Mouse (Mus musculus) G1E (cell line): ENCODE measurements around the gene Kng1. TPM values are rescaled to one million over a fixed set of nuclear protein-coding genes. Genes with fewer than 3 reads are reported as not detected.
A peak's percentile ranks its signal among the peaks of the same experiment; 100 is the strongest.

Source experiments
- ATAC-seq: 2 replicates; pipeline ENCODE4 v1.8.0; 2016; ENCODE audit warnings: mild to moderate bottlenecking; ENCODE audit not compliant: insufficient number of reproducible peaks, poor library complexity, low FRiP score, severe bottlenecking; ENCODE audit errors: extremely low read depth
- DNase-seq: peaks from one replicate; pipeline ENCODE4 v3.0.0; 2012; ENCODE audit warnings: low spot score
- H3K27me3 ChIP-seq: 2 replicates; pipeline ENCODE4 v1.6.1; 2012; ENCODE audit warnings: mild to moderate bottlenecking, low read length, inconsistent platforms; ENCODE audit not compliant: insufficient read depth
- H3K36me3 ChIP-seq: replicated peaks from 2 replicates; pipeline ENCODE3; 2012; ENCODE audit warnings: mild to moderate bottlenecking, inconsistent platforms
- H3K4me1 ChIP-seq: 2 replicates; pipeline ENCODE4 v1.6.1; 2012; ENCODE audit warnings: low read depth, low read length, inconsistent platforms, mixed read lengths; ENCODE audit not compliant: insufficient read depth
- H3K4me3 ChIP-seq: 2 replicates; pipeline ENCODE4 v1.5.1; 2012; ENCODE audit warnings: low read depth, mild to moderate bottlenecking, inconsistent platforms, low read length, moderate library complexity, mixed read lengths
- H3K9me3 ChIP-seq: replicated peaks from 2 replicates; pipeline ENCODE4 v1.6.1; 2012; ENCODE audit warnings: inconsistent platforms
- CTCF ChIP-seq: IDR thresholded peaks from 2 replicates; pipeline ENCODE4 v1.5.1; 2012; ENCODE audit warnings: low read depth, low read length, inconsistent platforms, mixed read lengths
- GATA1 ChIP-seq: IDR thresholded peaks from 2 replicates; pipeline ENCODE4 v1.6.1; 2012; ENCODE audit warnings: borderline replicate concordance, low read length, inconsistent platforms, mixed read lengths
- GATA2 ChIP-seq: IDR thresholded peaks from 2 replicates; pipeline ENCODE4 v1.6.1; 2012; ENCODE audit warnings: low read depth, low read length, inconsistent platforms, borderline replicate concordance
- POLR2AphosphoS5 ChIP-seq: IDR thresholded peaks from 2 replicates; pipeline ENCODE4 v1.6.1; 2012; ENCODE audit warnings: low read depth, low read length, inconsistent platforms; ENCODE audit not compliant: insufficient replicate concordance
- TAL1 ChIP-seq: conservative IDR thresholded peaks from 2 replicates; pipeline ENCODE4 v1.6.1; 2012; ENCODE audit warnings: low read depth, low read length, inconsistent platforms, mixed read lengths
- polyA plus RNA-seq: library from polyadenylated mRNA; stranded (reverse); fragments of >175 nt; gene quantifications from 2 replicates; pipeline ENCODE4 v1.2.3, GENCODE M21; 2012
- total RNA-seq, 2 experiments: library from RNA; stranded (forward) in 1 of 2; stranded (reverse) in 1 of 2; fragments of 200-1000 nt in 1 of 2; fragments of >200 nt in 1 of 2; fragmentation: Nextera tagmentation in 1 of 2; gene quantifications; 2 replicates each; pipeline ENCODE4 v1.2.3; 2014 to 2017

Gene Kng1
- total and polyA plus RNA-seq, 3 experiments, result not detected

DNA sequence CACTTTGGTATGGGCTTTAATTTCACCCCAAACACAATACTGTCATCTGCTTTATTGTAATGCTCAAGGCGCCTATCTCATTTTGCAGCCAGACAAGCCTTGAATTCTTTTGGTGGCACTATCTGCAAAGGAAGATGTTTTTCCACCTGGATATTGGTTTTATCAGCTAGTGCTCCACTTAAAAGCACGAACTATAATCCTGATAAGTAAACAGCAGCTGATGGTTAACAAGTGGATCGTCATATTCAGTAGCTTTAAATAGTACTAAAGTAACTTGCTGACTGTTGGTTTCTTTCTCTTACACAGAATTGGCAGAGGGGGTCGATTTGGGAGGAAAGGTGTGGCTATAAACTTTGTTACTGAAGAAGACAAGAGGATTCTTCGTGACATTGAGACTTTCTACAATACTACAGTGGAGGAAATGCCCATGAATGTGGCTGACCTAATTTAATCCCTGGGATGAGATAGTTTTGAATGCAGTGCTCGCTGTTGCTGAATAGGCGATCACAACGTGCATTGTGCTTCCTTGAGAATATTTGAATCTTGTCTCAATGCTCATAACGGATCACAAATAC lies 55.3 kb downstream of the Kng1 start:
- H3K4me3 ChIP-seq, result no peak overlapping the region; the same call in 1 of the 2 replicates
- TF ChIP-seq GATA1, result no peak
- no peak for TF ChIP-seq CTCF
- no peak for TF ChIP-seq GATA2
- TF ChIP-seq POLR2AphosphoS5, result no peak
- TF ChIP-seq TAL1, result no peak
- H3K4me1 ChIP-seq, result peaks cover 9% of the 10 kb centered on the region
- no peaks in the 10 kb centered on the region for H3K27me3 ChIP-seq
- no peak for ATAC-seq
- DNase-seq, result no peak
- no peaks in the 10 kb centered on the region for H3K9me3 ChIP-seq
- peaks cover 84% of the 10 kb centered on the region for H3K36me3 ChIP-seq

GRCm38 (mm10) chr16:23113903-23114302 lies 56.2 kb downstream of the Kng1 start:
- ATAC-seq, result no peak
- peaks cover 9% of the 10 kb centered on the region for H3K4me1 ChIP-seq

GRCm38 (mm10) chr16:23114339-23115171 lies 56.9 kb downstream of the Kng1 start:
- Histone ChIP-seq H3K9me3 (no peaks in the 10 kb centered on the region), H3K27me3 (no peaks in the 10 kb centered on the region), H3K4me1 (peaks cover 9% of the 10 kb centered on the region), H3K4me3 (no peak overlapping the region), H3K36me3 (peaks cover 81% of the 10 kb centered on the region)
- DNase-seq, result no peak
- peak; percentile 17; the same call in 1 of the 2 replicates for ATAC-seq
- TF ChIP-seq GATA1 (no peak), POLR2AphosphoS5 (peak; percentile 88; the same call in 1 of the 2 replicates), GATA2 (no peak)

More at GRCm38 (mm10) chr16:23113903-23114302, 56.2 kb downstream of the Kng1 start:
- peaks cover 81% of the 10 kb centered on the region for H3K36me3 ChIP-seq
- H3K9me3 ChIP-seq, result no peaks in the 10 kb centered on the region
- no peak overlapping the region for H3K4me3 ChIP-seq
- H3K27me3 ChIP-seq, result no peaks in the 10 kb centered on the region
- TF ChIP-seq GATA2 (no peak), GATA1 (no peak)
- DNase-seq, result no peak

DNA sequence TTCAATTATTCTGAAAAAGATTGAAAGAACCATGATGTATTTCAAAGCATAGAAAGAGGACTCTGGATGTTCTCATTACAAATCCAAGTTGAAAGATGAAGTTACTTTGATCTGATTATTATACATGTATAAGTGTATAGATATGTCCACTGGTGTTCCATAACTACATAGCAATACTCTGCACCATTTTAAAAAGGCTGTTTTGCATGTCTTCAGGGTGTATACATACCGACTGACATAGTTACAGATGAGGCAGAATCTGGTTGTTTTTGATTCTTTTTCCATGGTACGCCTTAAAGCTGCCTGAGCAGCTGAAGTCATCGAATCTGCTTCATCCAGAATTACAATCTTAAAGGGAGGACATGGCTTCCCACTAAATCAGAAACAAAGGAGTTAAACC lies 57.8 kb downstream of the Kng1 start:
- ATAC-seq (no peak), DNase-seq (no peak)
- Histone ChIP-seq H3K4me3 (no peak overlapping the region), H3K4me1 (peaks cover 11% of the 10 kb centered on the region), H3K9me3 (no peaks in the 10 kb centered on the region), H3K27me3 (no peaks in the 10 kb centered on the region), H3K36me3 (peaks cover 82% of the 10 kb centered on the region)
- no peak for TF ChIP-seq POLR2AphosphoS5
- TF ChIP-seq GATA1, result no peak
- TF ChIP-seq TAL1, result no peak
- no peak for TF ChIP-seq GATA2
- TF ChIP-seq CTCF, result no peak

- H3K9me3 ChIP-seq, result no peaks in the 10 kb centered on the region
Observed at GRCm38 (mm10) chr16:23117173-23117572, 59.5 kb downstream of the Kng1 start.

DNA sequence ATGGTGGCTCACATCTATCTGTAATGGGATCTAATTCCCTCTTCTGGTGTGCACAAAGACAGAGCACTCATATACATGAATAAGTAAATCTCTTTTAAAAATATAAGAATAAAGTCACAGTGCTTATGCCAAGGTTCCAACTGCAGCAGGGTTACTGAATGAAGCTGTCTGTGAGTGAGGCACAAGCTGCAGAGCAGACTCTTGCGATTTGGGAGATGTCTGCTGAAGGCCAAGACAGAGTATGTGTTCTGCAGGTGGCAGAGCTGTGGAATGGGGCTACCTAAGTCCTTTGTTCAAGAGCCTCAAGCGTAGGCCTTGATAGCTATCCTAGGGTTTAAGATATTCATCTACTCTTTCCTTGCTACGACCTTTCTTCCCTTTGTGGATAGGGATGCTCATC lies 64.8 kb downstream of the Kng1 start:
- no peak for ATAC-seq
- no peak overlapping the region for H3K4me3 ChIP-seq
- DNase-seq, result no peak
- peaks cover 84% of the 10 kb centered on the region for H3K36me3 ChIP-seq
- H3K4me1 ChIP-seq, result peaks cover 21% of the 10 kb centered on the region
- no peaks in the 10 kb centered on the region for H3K27me3 ChIP-seq
- TF ChIP-seq POLR2AphosphoS5, result no peak
- H3K9me3 ChIP-seq, result no peaks in the 10 kb centered on the region

More at GRCm38 (mm10) chr16:23117173-23117572, 59.5 kb downstream of the Kng1 start:
- H3K4me3 ChIP-seq, result no peak overlapping the region
- no peak for TF ChIP-seq GATA1
- no peak for TF ChIP-seq CTCF
- no peak for TF ChIP-seq GATA2
- ATAC-seq, result no peak
- H3K36me3 ChIP-seq, result peaks cover 87% of the 10 kb centered on the region
- no peaks in the 10 kb centered on the region for H3K27me3 ChIP-seq
- no peak for DNase-seq
- H3K4me1 ChIP-seq, result peaks cover 13% of the 10 kb centered on the region
